Comparison of ENCODE assay signal across 15 mouse cellular contexts in the genomic region with DNA sequence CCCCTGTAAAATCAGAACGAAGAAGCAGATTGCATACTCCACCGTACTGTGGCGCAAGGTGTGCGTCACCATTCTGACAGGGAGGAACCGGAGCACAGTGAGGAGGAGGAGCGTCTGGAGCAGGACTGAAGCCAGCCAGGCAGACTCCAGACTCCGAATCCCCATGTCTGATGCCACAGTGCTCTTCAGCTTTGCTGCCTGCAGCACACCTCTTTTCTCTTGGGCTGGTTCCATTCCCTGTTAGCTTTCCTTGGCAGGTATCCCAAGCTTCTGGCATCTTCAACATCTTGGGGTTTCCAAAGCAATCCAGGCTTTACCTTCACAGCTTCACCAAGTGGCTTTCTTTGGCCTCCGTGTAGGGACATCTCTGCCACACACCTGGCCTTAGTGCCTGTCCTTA.
A peak's percentile ranks its signal among the peaks of the same experiment; 100 is the strongest.
DNase-seq lines count a peak whose midpoint lies in the region; ATAC-seq and TF ChIP-seq lines count a peak whose summit lies in the region.
"Had no signal": no experiment of that assay in that cellular context is flagged by ENCODE, and none has a peak within 500 bp of the region (broad histone marks: within the 10 kb centered on the region; RNA-seq: fewer than 3 reads in every experiment).

No protein-coding gene starts in this region.

- no peaks in the 10 kb centered on the region for H3K9me3 ChIP-seq in forebrain, embryonic 14.5 days (replicated peaks; ENCODE audit: control insufficient read depth, low read length)
- no peaks in the 10 kb centered on the region for H3K9me3 ChIP-seq in forebrain, embryonic 10.5 days
- no peaks in the 10 kb centered on the region for H3K9me3 ChIP-seq in E14TG2a.4 (ENCODE audit: low read length)
- H3K9me3 ChIP-seq in midbrain, embryonic 10.5 days (replicated peaks): no peaks in the 10 kb centered on the region
- H3K9me3 ChIP-seq: G1E; limb, embryonic 13.5 days had no signal

- DNase-seq in forebrain, embryonic 14.5 days (ENCODE audit: low spot score): peak; percentile 24
- DNase-seq in forebrain, embryonic 10.5 days (ENCODE audit: extremely low spot score, low spot score): no peak
- peak; percentile 55 to 70 for DNase-seq in cerebellum, adult 2 months
- peak; percentile 58 for DNase-seq in layer of hippocampus, adult 9-11 months
- DNase-seq in gastrocnemius, postnatal 14 days: no peak
- no peak for DNase-seq in midbrain, embryonic 10.5 days (ENCODE audit: low spot score)
- DNase-seq in lung, postnatal 36 days: no peak
- DNase-seq: gastrocnemius, postnatal 36 days; heart, postnatal 10 days; kidney, postnatal 14 days; lung, adult 2 months had no signal

- intact Hi-C loops in gastrocnemius, postnatal 14 days (cut with DNase I; ENCODE audit: low total_unique reads): no loop called here

- no peak overlapping the region for H3K27ac ChIP-seq in forebrain, embryonic 14.5 days (ENCODE audit: low read depth, low read length)
- no peak overlapping the region for H3K27ac ChIP-seq in forebrain, embryonic 10.5 days
- peak overlapping the region; percentile 5; the same call in 1 of the 2 replicates for H3K27ac ChIP-seq in cerebellum, adult 2 months (ENCODE audit: insufficient read depth, low read length)
- no peak overlapping the region for H3K27ac ChIP-seq in midbrain, embryonic 10.5 days (replicated peaks)
- H3K27ac ChIP-seq: limb, embryonic 13.5 days had no signal

- H3K27me3 ChIP-seq in forebrain, embryonic 14.5 days (replicated peaks; ENCODE audit: control insufficient read depth, insufficient read depth, low read length): no peaks in the 10 kb centered on the region
- no peaks in the 10 kb centered on the region for H3K27me3 ChIP-seq in forebrain, embryonic 10.5 days (ENCODE audit: poor library complexity, severe bottlenecking)
- no peaks in the 10 kb centered on the region for H3K27me3 ChIP-seq in E14TG2a.4 (ENCODE audit: insufficient read depth, low read length)
- no peaks in the 10 kb centered on the region for H3K27me3 ChIP-seq in cerebellum, adult 2 months (ENCODE audit: control insufficient read depth, insufficient read depth, low read length)
- no peaks in the 10 kb centered on the region for H3K27me3 ChIP-seq in midbrain, embryonic 10.5 days (ENCODE audit: low read depth, poor library complexity, severe bottlenecking)
- H3K27me3 ChIP-seq: limb, embryonic 13.5 days had no signal

- 80% methylated on average over 8 of the region's 8 CpGs for WGBS in forebrain, embryonic 14.5 days
- WGBS in forebrain, embryonic 10.5 days: 91% methylated on average over 8 of the region's 8 CpGs
- WGBS in cerebellum, adult 2 months: 19% methylated on average over 8 of the region's 8 CpGs
- 91% methylated on average over 8 of the region's 8 CpGs for WGBS in midbrain, embryonic 10.5 days

- TF ChIP-seq CTCF in E14TG2a.4 (conservative IDR thresholded peaks at IDR 0.05; ENCODE audit: low read length): 0 out of 2 replicates have a peak, but pooled peaks have one; percentile 4
- no peak for TF ChIP-seq CTCF in cerebellum, adult 2 months (IDR thresholded peaks at IDR 0.05; ENCODE audit: borderline replicate concordance, insufficient read depth, low read depth, low read length)

- H3K4me2 ChIP-seq in forebrain, embryonic 14.5 days (ENCODE audit: low read length): no peak overlapping the region
- H3K4me2 ChIP-seq: limb, embryonic 13.5 days had no signal

- ATAC-seq in forebrain, embryonic 14.5 days: no peak
- ATAC-seq: inflammation-experienced regulatory T-cells, adult 6 months had no signal

- no peak overlapping the region for H3K4me3 ChIP-seq in forebrain, embryonic 14.5 days (ENCODE audit: low read depth, low read length)
- no peak overlapping the region for H3K4me3 ChIP-seq in forebrain, embryonic 10.5 days
- no peak overlapping the region for H3K4me3 ChIP-seq in E14TG2a.4 (replicated peaks; ENCODE audit: low read length)
- H3K4me3 ChIP-seq in cerebellum, adult 2 months (replicated peaks; ENCODE audit: insufficient read depth, low read depth, low read length): peak overlapping the region; percentile 0
- H3K4me3 ChIP-seq in midbrain, embryonic 10.5 days: no peak overlapping the region
- H3K4me3 ChIP-seq: limb, embryonic 13.5 days had no signal

- H3K9ac ChIP-seq in forebrain, embryonic 14.5 days (ENCODE audit: low read length): no peak overlapping the region
- H3K9ac ChIP-seq: limb, embryonic 13.5 days had no signal

- no peak for TF ChIP-seq POLR2A in cerebellum, adult 2 months (IDR thresholded peaks at IDR 0.05; ENCODE audit: borderline replicate concordance, insufficient read depth, low read length)

- H3K4me1 ChIP-seq in forebrain, embryonic 14.5 days (ENCODE audit: control insufficient read depth, insufficient read depth, low read length): no peaks in the 10 kb centered on the region
- no peaks in the 10 kb centered on the region for H3K4me1 ChIP-seq in forebrain, embryonic 10.5 days
- H3K4me1 ChIP-seq in E14TG2a.4 (replicated peaks; ENCODE audit: low read depth, low read length): peaks cover 12% of the 10 kb centered on the region
- H3K4me1 ChIP-seq in cerebellum, adult 2 months (ENCODE audit: control insufficient read depth, insufficient read depth, low read length): 0 out of 2 replicates have a peak, but pooled peaks cover 2% of the 10 kb centered on the region
- H3K4me1 ChIP-seq in midbrain, embryonic 10.5 days: no peaks in the 10 kb centered on the region
- H3K4me1 ChIP-seq: limb, embryonic 13.5 days had no signal

- H3K36me3 ChIP-seq in forebrain, embryonic 14.5 days (ENCODE audit: control insufficient read depth, insufficient read depth, low read length): peaks cover 11% of the 10 kb centered on the region; the same call in 1 of the 2 replicates
- peaks cover 39% of the 10 kb centered on the region for H3K36me3 ChIP-seq in forebrain, embryonic 10.5 days (replicated peaks)
- H3K36me3 ChIP-seq in E14TG2a.4 (ENCODE audit: insufficient read depth, low read length): no peaks in the 10 kb centered on the region
- H3K36me3 ChIP-seq in midbrain, embryonic 10.5 days: peaks cover 46% of the 10 kb centered on the region

Comparison
In these comparisons a context has a peak if more than half of its experiments do, and no peak if none do; other contexts are left out.
1. DNase-seq: peak in forebrain, embryonic 14.5 days (single experiment), cerebellum, adult 2 months (2 of 2) and layer of hippocampus, adult 9-11 months (single experiment); none in forebrain, embryonic 10.5 days (single experiment), gastrocnemius, postnatal 14 days (single experiment), midbrain, embryonic 10.5 days (single experiment) and lung, postnatal 36 days (single experiment).